23 mouse cellular contexts compared by ENCODE assay signal in the genomic region with DNA sequence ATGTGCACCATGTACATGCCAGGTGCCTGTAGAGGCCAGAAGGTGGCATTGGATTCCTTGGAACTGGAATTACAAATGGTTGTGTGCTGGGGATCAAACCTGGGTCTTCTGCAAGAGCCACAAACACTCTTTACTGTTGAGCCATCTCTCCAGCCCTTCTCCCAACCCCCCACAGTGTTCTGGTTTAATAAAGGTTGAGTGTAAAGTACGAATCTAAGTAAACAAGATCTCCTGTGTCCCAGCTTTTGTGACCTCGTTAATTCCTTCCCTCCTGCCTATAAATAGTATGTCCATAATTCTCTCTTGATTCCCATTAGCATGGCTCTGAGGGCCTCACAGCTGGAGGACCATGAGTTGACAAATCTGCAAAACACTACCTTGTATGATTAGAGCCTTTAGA. TPM values are rescaled to one million over a fixed set of nuclear protein-coding genes. Genes with fewer than 3 reads are reported as not detected.
DNase-seq lines count a peak whose midpoint lies in the region; ATAC-seq and TF ChIP-seq lines count a peak whose summit lies in the region.
"Had no signal": no experiment of that assay in that cellular context is flagged by ENCODE, and none has a peak within 500 bp of the region (broad histone marks: within the 10 kb centered on the region; RNA-seq: fewer than 3 reads in every experiment).

No protein-coding gene starts in this region.

- no peak for TF ChIP-seq CTCF in kidney, adult 2 months (conservative IDR thresholded peaks at IDR 0.05; ENCODE audit: insufficient read depth, insufficient read length, low read depth, low read length)

- no peak overlapping the region for H3K9ac ChIP-seq in forebrain, embryonic 14.5 days (ENCODE audit: low read length)
- H3K9ac ChIP-seq in forebrain, embryonic 15.5 days (replicated peaks) = no peak overlapping the region
- H3K9ac ChIP-seq in kidney, embryonic 16.5 days (replicated peaks; ENCODE audit: low read length) = no peak overlapping the region
- H3K9ac ChIP-seq in heart, embryonic 12.5 days = no peak overlapping the region
- H3K9ac ChIP-seq: kidney, embryonic 15.5 days; liver, embryonic 15.5 days; midbrain, embryonic 15.5 days; stomach, embryonic 15.5 days had no signal

- H3K27me3 ChIP-seq in forebrain, embryonic 14.5 days (replicated peaks; ENCODE audit: control insufficient read depth, insufficient read depth, low read length) = no peaks in the 10 kb centered on the region
- H3K27me3 ChIP-seq in forebrain, embryonic 15.5 days = no peaks in the 10 kb centered on the region
- no peaks in the 10 kb centered on the region for H3K27me3 ChIP-seq in kidney, adult 2 months (replicated peaks; ENCODE audit: control insufficient read depth, insufficient read depth, low read length)
- H3K27me3 ChIP-seq in kidney, embryonic 16.5 days (ENCODE audit: insufficient read depth, low read length) = no peaks in the 10 kb centered on the region
- no peaks in the 10 kb centered on the region for H3K27me3 ChIP-seq in heart, embryonic 12.5 days (replicated peaks)
- H3K27me3 ChIP-seq: CH12.LX; kidney, embryonic 15.5 days; liver, embryonic 15.5 days; midbrain, embryonic 15.5 days; stomach, embryonic 15.5 days had no signal

- H3K9me3 ChIP-seq in forebrain, embryonic 14.5 days (replicated peaks; ENCODE audit: control insufficient read depth, low read length) = no peaks in the 10 kb centered on the region
- H3K9me3 ChIP-seq in forebrain, embryonic 15.5 days = no peaks in the 10 kb centered on the region
- H3K9me3 ChIP-seq in kidney, embryonic 16.5 days (ENCODE audit: low read length) = no peaks in the 10 kb centered on the region
- H3K9me3 ChIP-seq in heart, embryonic 12.5 days (replicated peaks) = no peaks in the 10 kb centered on the region
- H3K9me3 ChIP-seq: heart, embryonic 10.5 days; kidney, embryonic 15.5 days; liver, embryonic 15.5 days; midbrain, embryonic 15.5 days; stomach, embryonic 15.5 days had no signal

- H3K4me1 ChIP-seq in forebrain, embryonic 14.5 days (ENCODE audit: control insufficient read depth, insufficient read depth, low read length) = no peaks in the 10 kb centered on the region
- 0 out of 2 replicates have a peak, but pooled peaks cover 3% of the 10 kb centered on the region for H3K4me1 ChIP-seq in forebrain, embryonic 15.5 days
- H3K4me1 ChIP-seq in kidney, adult 2 months (ENCODE audit: control insufficient read depth, insufficient read depth, low read length) = peaks cover 15% of the 10 kb centered on the region
- peaks cover 9% of the 10 kb centered on the region; the same call in 1 of the 2 replicates for H3K4me1 ChIP-seq in kidney, embryonic 16.5 days (ENCODE audit: insufficient read depth, low read length)
- H3K4me1 ChIP-seq in heart, embryonic 12.5 days (replicated peaks) = peaks cover 1% of the 10 kb centered on the region; the same call in 1 of the 2 replicates
- H3K4me1 ChIP-seq: midbrain, embryonic 15.5 days had no signal

- no peak for TF ChIP-seq POLR2A in kidney, adult 2 months (IDR thresholded peaks at IDR 0.05; ENCODE audit: low read depth, low read length)

- no peak overlapping the region for H3K4me3 ChIP-seq in forebrain, embryonic 14.5 days (ENCODE audit: low read depth, low read length)
- H3K4me3 ChIP-seq in forebrain, embryonic 15.5 days = no peak overlapping the region
- no peak overlapping the region for H3K4me3 ChIP-seq in kidney, adult 2 months (ENCODE audit: insufficient read depth, low read depth, low read length)
- no peak overlapping the region for H3K4me3 ChIP-seq in kidney, embryonic 16.5 days (ENCODE audit: low read length)
- H3K4me3 ChIP-seq in heart, embryonic 12.5 days = no peak overlapping the region
- H3K4me3 ChIP-seq: heart, embryonic 10.5 days; kidney, embryonic 15.5 days; liver, embryonic 15.5 days; midbrain, embryonic 15.5 days; stomach, embryonic 15.5 days had no signal

- H3K4me2 ChIP-seq in forebrain, embryonic 14.5 days (ENCODE audit: low read length) = no peak overlapping the region
- no peak overlapping the region for H3K4me2 ChIP-seq in forebrain, embryonic 15.5 days (replicated peaks)
- H3K4me2 ChIP-seq in kidney, embryonic 16.5 days (replicated peaks; ENCODE audit: low read depth, low read length) = no peak overlapping the region
- no peak overlapping the region for H3K4me2 ChIP-seq in heart, embryonic 12.5 days
- H3K4me2 ChIP-seq: kidney, embryonic 15.5 days; liver, embryonic 15.5 days; midbrain, embryonic 15.5 days; stomach, embryonic 15.5 days had no signal

- ATAC-seq in forebrain, embryonic 14.5 days = no peak
- ATAC-seq in forebrain, embryonic 15.5 days (replicated peaks) = no peak
- no peak for ATAC-seq in kidney, embryonic 16.5 days (ENCODE audit: low FRiP score, low TSS enrichment)
- ATAC-seq in heart, embryonic 12.5 days (ENCODE audit: insufficient number of reproducible peaks, low FRiP score) = no peak
- ATAC-seq: midbrain, embryonic 15.5 days had no signal

- DNase-seq in forebrain, embryonic 14.5 days (ENCODE audit: low spot score) = no peak
- peak; percentile 19 for DNase-seq in kidney, adult 2 months
- peak; percentile 39 for DNase-seq in retina, adult 2 months (ENCODE audit: low read depth, low spot score)
- DNase-seq in retina, embryonic 14.5 days (ENCODE audit: low spot score) = no peak
- DNase-seq in urinary bladder, postnatal 36 days (ENCODE audit: low spot score in 2 of 2) = no peak
- DNase-seq: adrenal gland, postnatal 36 days; cerebellum, adult 18-20 months; cerebellum, postnatal 25 days; embryo, embryonic 11 days; heart, postnatal 10 days; lung, postnatal 14 days; right cerebral cortex, postnatal 14 days; thymus, adult 18-20 months; thymus, postnatal 4 days had no signal

- WGBS in forebrain, embryonic 14.5 days = 31% methylated on average over 2 of the region's 2 CpGs
- 29% methylated on average over 2 of the region's 2 CpGs for WGBS in forebrain, embryonic 15.5 days
- 33% methylated on average over 2 of the region's 2 CpGs for WGBS in kidney, adult 2 months
- WGBS in kidney, embryonic 16.5 days = 50% methylated on average over 2 of the region's 2 CpGs
- 81% methylated on average over 2 of the region's 2 CpGs for WGBS in heart, embryonic 12.5 days

- peaks cover 41% of the 10 kb centered on the region for H3K36me3 ChIP-seq in forebrain, embryonic 14.5 days (ENCODE audit: control insufficient read depth, insufficient read depth, low read length)
- peaks cover 32% of the 10 kb centered on the region for H3K36me3 ChIP-seq in forebrain, embryonic 15.5 days
- H3K36me3 ChIP-seq in kidney, adult 2 months (ENCODE audit: control insufficient read depth, insufficient read depth, low read length) = peaks cover 1% of the 10 kb centered on the region; the same call in 1 of the 2 replicates
- H3K36me3 ChIP-seq in kidney, embryonic 16.5 days (ENCODE audit: insufficient read depth, low read length) = peaks cover 34% of the 10 kb centered on the region
- H3K36me3 ChIP-seq in heart, embryonic 12.5 days = peaks cover 48% of the 10 kb centered on the region

- 0 out of 2 replicates have a peak overlapping the region, but pooled peaks have one; percentile 9 for H3K27ac ChIP-seq in forebrain, embryonic 14.5 days (ENCODE audit: low read depth, low read length)
- H3K27ac ChIP-seq in forebrain, embryonic 15.5 days (replicated peaks) = no peak overlapping the region; the same call in 1 of the 2 replicates
- H3K27ac ChIP-seq in kidney, adult 2 months (ENCODE audit: insufficient read depth, low read depth, low read length) = peak overlapping the region; percentile 25; the same call in 1 of the 2 replicates
- H3K27ac ChIP-seq in kidney, embryonic 16.5 days (ENCODE audit: low read length) = no peak overlapping the region
- no peak overlapping the region for H3K27ac ChIP-seq in heart, embryonic 12.5 days (ENCODE audit: poor library complexity, severe bottlenecking)
- H3K27ac ChIP-seq: heart, embryonic 10.5 days; liver, embryonic 15.5 days; stomach, embryonic 15.5 days had no signal

RNA-seq across cellular contexts. Expression of a gene that starts 49.7 kb away (rescaled TPM):
- polyA plus RNA-seq in forebrain, embryonic 14.5 days (2014; fragmentation: Nextera tagmentation; extraction: Ambion mirVana) = 31.1 and 37.7 TPM in 2 replicates
- polyA plus RNA-seq in forebrain, embryonic 15.5 days (2015; fragmentation: Nextera tagmentation; extraction: Ambion mirVana) = 38.9 and 44.1 TPM in 2 replicates
- 17.5 and 18.6 TPM in 2 replicates for polyA plus RNA-seq in kidney, adult 2 months (2012; rRNA removed)
- polyA plus RNA-seq in kidney, embryonic 16.5 days (2015; fragmentation: Nextera tagmentation; extraction: Ambion mirVana) = 44.1 and 49.3 TPM in 2 replicates
- 32.4 and 36.8 TPM in 2 replicates for polyA plus RNA-seq in heart, embryonic 12.5 days (2016; fragmentation: Nextera tagmentation; extraction: Ambion mirVana)

RNA-seq across cellular contexts. Expression of a gene that starts 49.7 kb away (rescaled TPM):
- polyA plus RNA-seq in forebrain, embryonic 14.5 days (2014; fragmentation: Nextera tagmentation; extraction: Ambion mirVana) = 17.5 and 17.6 TPM in 2 replicates
- polyA plus RNA-seq in forebrain, embryonic 15.5 days (2015; fragmentation: Nextera tagmentation; extraction: Ambion mirVana) = 21.3 and 22.2 TPM in 2 replicates
- polyA plus RNA-seq in kidney, adult 2 months (2012; rRNA removed) = 15.6 and 16.3 TPM in 2 replicates
- 30.1 and 33.6 TPM in 2 replicates for polyA plus RNA-seq in kidney, embryonic 16.5 days (2015; fragmentation: Nextera tagmentation; extraction: Ambion mirVana)
- 28.1 and 30.3 TPM in 2 replicates for polyA plus RNA-seq in heart, embryonic 12.5 days (2016; fragmentation: Nextera tagmentation; extraction: Ambion mirVana)

Comparison
In these comparisons a context has a peak if more than half of its experiments do, and no peak if none do; other contexts are left out.
1. DNase-seq: peak in kidney, adult 2 months (single experiment) and retina, adult 2 months (single experiment); none in forebrain, embryonic 14.5 days (single experiment), retina, embryonic 14.5 days (single experiment) and urinary bladder, postnatal 36 days (0 of 2).
2. H3K27ac ChIP-seq: peak in forebrain, embryonic 14.5 days (single experiment) and kidney, adult 2 months (single experiment); none in forebrain, embryonic 15.5 days (single experiment), kidney, embryonic 16.5 days (single experiment) and heart, embryonic 12.5 days (single experiment).